Mouse (Mus musculus) adrenal gland, adult 2 months (tissue): ENCODE measurements around the gene Tbxas1. TPM values are rescaled to one million over a fixed set of nuclear protein-coding genes. Genes with fewer than 3 reads are reported as not detected.

Experiments
- DNase-seq: peaks from one replicate; pipeline ENCODE4 v3.0.0; 2021
- polyA plus RNA-seq: library from polyadenylated mRNA; depleted of rRNA; stranded (reverse); fragments of >200 nt; gene quantifications from 2 replicates; pipeline ENCODE4 v1.2.3, GENCODE M21; 2012; rRNA removed
- total RNA-seq, 2 experiments: library from RNA; stranded (reverse); gene quantifications; 2 replicates each; pipeline ENCODE4 v1.2.3; 2021

The Tbxas1 gene
- total and polyA plus RNA-seq, 3 experiments, result 3.3 to 8.5 (median 7.5) TPM

GRCm38 (mm10) chr6:39124719-39125118 lies 249.5 kb downstream of the Tbxas1 start:
- no peak for DNase-seq

- no peak for DNase-seq
Measured at GRCm38 (mm10) chr6:39131480-39131879, 256.3 kb downstream of the Tbxas1 start.

- DNase-seq, result no peak
Measured at GRCm38 (mm10) chr6:39132556-39132955, 257.4 kb downstream of the Tbxas1 start.

Other genes with a start within 250 kb of the Tbxas1 start
- gene Klrg2, start 238.2 kb upstream of the Tbxas1 start, total RNA-seq, result 1 to 10 TPM; 3.6 to 6.4 TPM
- 6.5 and 8.2 TPM in 2 replicates for gene Klrg2, start 238.2 kb upstream of the Tbxas1 start, polyA plus RNA-seq
- gene Clec2l, start 212.3 kb upstream of the Tbxas1 start, total RNA-seq, result 1 to 10 TPM; 1.6 to 3.4 TPM
- gene Clec2l, start 212.3 kb upstream of the Tbxas1 start, polyA plus RNA-seq, result 4.3 and 6.4 TPM in 2 replicates
- gene Hipk2, start 761 bp downstream of the Tbxas1 start, total RNA-seq, result 100 to 1,000 TPM in 1 of 2 experiments, 10 to 100 TPM in 1; 98.6 to 163 TPM
- 85.1 and 97.1 TPM in 2 replicates for gene Hipk2, start 761 bp downstream of the Tbxas1 start, polyA plus RNA-seq
- gene Parp12, start 242.9 kb downstream of the Tbxas1 start, total RNA-seq, result 10 to 100 TPM; 15.3 to 20.3 TPM
- gene Parp12, start 242.9 kb downstream of the Tbxas1 start, polyA plus RNA-seq, result 29.6 and 33.0 TPM in 2 replicates